Mouse (Mus musculus): ENCODE measurements around the gene Isg20.

Gene Isg20

GRCm38 (mm10) chr7:78895653-78896333 is 17.4 kb upstream of the Isg20 start, which contains the start of gene Aen:
TSS of gene Aen (plus strand) at chr7:78895854.
- in situ Hi-C loops (cut with MboI; ENCODE audit: unreplicated experiment in 2 of 2) = loop anchor here in 1 of 2 experiments (10.0 to 25.0 kb wide), 2 partner anchors 51 to 233 kb away; partner anchors contain the start of gene Det1

- in situ Hi-C loops (cut with MboI; ENCODE audit: unreplicated experiment in 2 of 2) = loop anchor here in 1 of 2 experiments (10.0 to 25.0 kb wide), 2 partner anchors 53 to 235 kb away; partner anchors contain the start of gene Det1
Observed at GRCm38 (mm10) chr7:78897567-78897966, 15.7 kb upstream of the Isg20 start.

- in situ Hi-C loops (cut with MboI; ENCODE audit: unreplicated experiment in 2 of 2) = no loop called here
Observed at GRCm38 (mm10) chr7:78903174-78903870, 9.9 kb upstream of the Isg20 start.

DNA sequence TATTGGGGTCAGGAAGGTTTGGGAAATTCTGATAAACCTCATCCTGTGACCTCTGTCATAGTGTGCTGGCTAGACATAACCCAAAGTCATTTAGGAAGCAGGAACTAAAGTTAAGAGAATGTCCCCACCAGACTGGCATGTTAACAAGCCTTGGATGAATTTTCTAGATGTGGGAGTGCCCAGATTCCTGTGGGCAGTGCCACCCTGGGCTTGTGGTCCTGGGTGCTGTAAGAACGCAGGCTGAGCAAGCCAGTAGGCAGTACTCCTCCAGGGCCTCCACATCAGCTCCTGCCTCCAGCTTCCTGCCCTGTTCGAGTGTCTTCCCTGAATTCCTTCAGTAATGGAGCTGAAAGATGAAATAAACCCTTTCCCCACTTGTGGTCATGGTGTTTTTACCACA is 9.0 kb upstream of the Isg20 start:
- in situ Hi-C loops (cut with MboI; ENCODE audit: unreplicated experiment in 2 of 2) = no loop called here

- in situ Hi-C loops (cut with MboI; ENCODE audit: unreplicated experiment in 2 of 2) = no loop called here
Observed at GRCm38 (mm10) chr7:78909026-78909425, 4.2 kb upstream of the Isg20 start.

DNA sequence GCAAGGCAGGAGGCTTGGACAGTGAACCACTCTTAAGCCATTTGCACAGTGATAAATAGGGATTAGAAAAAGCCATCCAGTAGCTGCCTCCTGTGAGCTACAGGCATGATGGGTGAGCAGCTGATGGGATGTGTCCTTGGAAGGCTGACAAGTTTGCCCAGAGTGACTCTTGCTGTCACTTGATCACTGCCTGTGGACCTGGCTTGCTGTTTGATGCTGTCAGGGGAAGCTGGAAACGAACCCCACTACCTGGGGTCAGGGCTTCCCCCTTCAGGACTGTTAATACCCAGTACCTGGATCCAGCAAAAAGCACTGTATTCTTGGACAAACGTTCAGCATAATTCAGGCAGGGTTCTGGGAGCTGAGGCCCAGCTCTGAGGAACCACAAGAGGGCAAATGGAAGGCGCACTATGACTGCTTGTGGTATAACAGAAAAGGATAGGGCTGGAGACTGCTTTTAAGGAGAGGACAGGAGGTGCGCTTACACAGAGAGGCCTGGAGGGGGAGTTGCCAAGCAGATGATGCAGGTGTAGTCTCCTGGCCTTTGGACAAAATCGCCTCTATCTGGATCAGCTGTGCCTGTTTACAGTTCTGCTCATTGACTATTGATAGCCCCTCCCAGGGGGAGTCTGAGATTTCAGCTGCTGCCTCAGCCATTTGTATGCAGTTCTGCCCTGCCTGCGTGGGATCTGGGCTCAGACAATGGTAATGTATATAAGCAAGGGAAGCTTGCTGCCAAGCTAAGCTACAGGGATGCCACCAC is 2.7 kb upstream of the Isg20 start:
- in situ Hi-C loops (cut with MboI; ENCODE audit: unreplicated experiment in 2 of 2) = no loop called here

GRCm38 (mm10) chr7:78911209-78911608 is 2.0 kb upstream of the Isg20 start:
- in situ Hi-C loops (cut with MboI; ENCODE audit: unreplicated experiment in 2 of 2) = no loop called here

GRCm38 (mm10) chr7:78912253-78912973 is 811 bp upstream of the Isg20 start:
- in situ Hi-C loops (cut with MboI; ENCODE audit: unreplicated experiment in 2 of 2) = no loop called here

GRCm38 (mm10) chr7:78913649-78914544 is 673 bp downstream of the Isg20 start:
- in situ Hi-C loops (cut with MboI; ENCODE audit: unreplicated experiment in 2 of 2) = no loop called here

- in situ Hi-C loops (cut with MboI; ENCODE audit: unreplicated experiment in 2 of 2) = no loop called here
Observed at GRCm38 (mm10) chr7:78914545-78914845, 1.3 kb downstream of the Isg20 start.

DNA sequence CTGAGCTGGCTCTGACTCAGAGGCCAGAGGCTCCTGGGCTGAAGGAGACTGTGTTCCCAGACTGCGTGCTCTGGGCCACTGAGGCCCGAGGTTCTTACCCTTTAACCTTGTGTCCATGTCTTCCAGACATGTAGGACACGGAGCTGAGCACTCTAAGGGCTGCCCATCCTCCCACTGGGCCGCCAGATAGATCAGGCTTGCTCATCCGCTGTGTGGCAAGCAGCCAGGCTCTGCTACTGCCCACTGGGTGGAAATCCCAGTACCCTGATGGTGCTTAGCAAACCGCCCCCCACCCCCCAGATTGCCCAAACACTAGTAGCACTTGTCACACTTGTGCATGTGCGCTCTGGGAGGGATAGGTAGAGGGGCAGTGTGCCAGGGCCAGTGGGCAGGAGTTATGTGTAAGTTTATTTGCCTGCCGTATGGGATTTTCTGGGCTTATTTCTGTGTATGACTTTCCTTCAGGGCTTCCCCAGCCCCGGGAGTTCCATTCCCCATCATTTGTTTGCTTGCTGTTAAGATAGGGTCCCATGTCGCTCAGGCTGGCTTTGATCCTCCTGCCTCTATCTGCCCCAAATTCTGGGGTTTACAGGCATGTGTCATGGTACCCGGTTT is 1.8 kb downstream of the Isg20 start:
- in situ Hi-C loops (cut with MboI; ENCODE audit: unreplicated experiment in 2 of 2) = no loop called here

GRCm38 (mm10) chr7:78918686-78919085 is 5.5 kb downstream of the Isg20 start:
- in situ Hi-C loops (cut with MboI; ENCODE audit: unreplicated experiment in 2 of 2) = no loop called here

- in situ Hi-C loops (cut with MboI; ENCODE audit: unreplicated experiment in 2 of 2) = loop anchor here (5.0 to 10.0 kb wide), 5 partner anchors 155 to 430 kb away; no protein-coding TSS in a partner anchor
Observed at GRCm38 (mm10) chr7:78922506-78922905, 9.3 kb downstream of the Isg20 start.

DNA sequence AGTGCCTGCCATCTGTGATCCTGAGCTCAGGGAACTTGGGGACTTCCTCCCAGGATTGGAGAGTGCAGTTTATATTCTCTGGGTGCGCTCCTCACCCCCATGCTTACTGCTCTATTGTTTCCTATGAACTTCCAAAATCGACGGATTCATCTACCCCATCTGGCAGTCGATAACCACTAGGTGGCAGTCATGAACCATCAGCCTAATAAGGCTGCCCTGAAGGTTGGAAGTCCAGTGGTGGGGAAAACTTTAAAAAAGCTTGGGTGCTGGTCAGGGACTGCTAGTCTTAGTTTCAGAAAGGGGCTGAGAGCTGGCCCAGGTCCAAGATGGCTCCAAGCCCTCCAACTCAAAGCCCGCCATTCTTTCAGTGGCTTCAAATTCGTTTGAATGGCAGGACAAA is 11.1 kb downstream of the Isg20 start:
- in situ Hi-C loops (cut with MboI; ENCODE audit: unreplicated experiment in 2 of 2) = loop anchor here (5.0 to 10.0 kb wide), 5 partner anchors 153 to 428 kb away; no protein-coding TSS in a partner anchor

GRCm38 (mm10) chr7:78924796-78925195 is 11.6 kb downstream of the Isg20 start:
- in situ Hi-C loops (cut with MboI; ENCODE audit: unreplicated experiment in 2 of 2) = loop anchor here (5.0 to 25.0 kb wide), 6 partner anchors 153 to 663 kb away; no protein-coding TSS in a partner anchor

- in situ Hi-C loops (cut with MboI; ENCODE audit: unreplicated experiment in 2 of 2) = loop anchor here in 1 of 2 experiments (10.0 to 25.0 kb wide), 2 partner anchors 299 to 662 kb away; no protein-coding TSS in a partner anchor
Observed at GRCm38 (mm10) chr7:78925680-78926079, 12.5 kb downstream of the Isg20 start.

- in situ Hi-C loops (cut with MboI; ENCODE audit: unreplicated experiment in 2 of 2) = loop anchor here in 1 of 2 experiments (10.0 to 25.0 kb wide), 2 partner anchors 299 to 661 kb away; no protein-coding TSS in a partner anchor
Observed at GRCm38 (mm10) chr7:78926156-78926555, 12.9 kb downstream of the Isg20 start.

DNA sequence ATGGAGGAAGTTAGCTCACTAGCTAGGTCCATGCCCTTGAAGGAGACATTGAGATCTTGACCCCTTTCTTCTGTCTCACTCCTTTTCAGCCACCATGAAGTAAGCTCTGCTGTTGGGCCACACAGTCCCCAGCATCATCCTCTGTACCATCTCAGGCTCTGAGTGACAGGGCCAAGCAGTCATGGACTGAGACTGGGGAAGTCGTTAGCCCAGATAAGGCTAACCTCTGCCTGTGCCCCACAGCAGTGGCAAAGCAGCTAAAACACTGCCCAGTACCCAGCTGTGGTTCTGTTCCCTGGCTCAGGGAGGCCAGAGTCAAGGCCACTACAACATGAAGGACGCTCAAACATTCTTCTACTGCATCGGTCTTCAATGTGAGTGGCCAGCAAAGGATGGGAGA is 14.0 kb downstream of the Isg20 start:
- in situ Hi-C loops (cut with MboI; ENCODE audit: unreplicated experiment in 2 of 2) = loop anchor here in 1 of 2 experiments (10.0 to 25.0 kb wide), 2 partner anchors 298 to 660 kb away; no protein-coding TSS in a partner anchor
